Mouse (Mus musculus) lung, postnatal 10 days (tissue): ENCODE measurements around the gene Hsd11b2.
"Not testable (repeated sequence)": the region's sequence is repeated elsewhere in the genome, so short reads cannot be mapped to it uniquely, and the experiment has no call there.

Experiments used
- DNase-seq: peaks from one replicate; pipeline ENCODE4 v3.0.0; 2021

The Hsd11b2 gene

GRCm38 (mm10) chr8:105564573-105565229, 46.1 kb downstream of the Hsd11b2 start:
- DNase-seq: not testable (repeated sequence)

GRCm38 (mm10) chr8:105565401-105565881, 46.9 kb downstream of the Hsd11b2 start:
- no peak for DNase-seq

GRCm38 (mm10) chr8:105565952-105566702, 47.6 kb downstream of the Hsd11b2 start, which contains the start of gene Atp6v0d1:
TSS of gene Atp6v0d1 (minus strand) at chr8:105566047.
- peak; percentile 100 for DNase-seq

- DNase-seq: peak; percentile 23
Observed at GRCm38 (mm10) chr8:105566703-105567595, 48.4 kb downstream of the Hsd11b2 start.

GRCm38 (mm10) chr8:105571810-105572209, 53.3 kb downstream of the Hsd11b2 start:
- no peak for DNase-seq

GRCm38 (mm10) chr8:105573427-105573826, 54.9 kb downstream of the Hsd11b2 start:
- peak; percentile 84 for DNase-seq
